Mouse (Mus musculus) intestine, embryonic 15.5 days (tissue): ENCODE measurements around the gene Rras2. TPM values are rescaled to one million over a fixed set of nuclear protein-coding genes. Genes with fewer than 3 reads are reported as not detected.

Experiments
- ATAC-seq: fragments of 200-750 bp; cut with Nextera tagmentation; 2 replicates; pipeline ENCODE4 v1.8.0; 2017; ENCODE audit warnings: moderate TSS enrichment, moderate library complexity
- H3K27ac ChIP-seq: fragments of 300-500 bp; sonication (generic); 2 replicates; pipeline ENCODE4 v1.5.1; 2015; ENCODE audit warnings: mild to moderate bottlenecking, inconsistent platforms
- H3K27me3 ChIP-seq: fragments of 300-500 bp; sonication (generic); replicated peaks from 2 replicates; pipeline ENCODE4 v1.6.1; 2015; ENCODE audit warnings: inconsistent platforms
- H3K36me3 ChIP-seq: fragments of 300-500 bp; sonication (generic); 2 replicates; pipeline ENCODE4 v1.6.1; 2015; ENCODE audit warnings: inconsistent platforms
- H3K4me1 ChIP-seq: fragments of 300-500 bp; sonication (generic); replicated peaks from 2 replicates; pipeline ENCODE4 v1.6.1; 2015; ENCODE audit warnings: inconsistent platforms
- H3K4me2 ChIP-seq: fragments of 300-500 bp; sonication (generic); replicated peaks from 2 replicates; pipeline ENCODE4 v1.6.1; 2015; ENCODE audit warnings: mild to moderate bottlenecking, inconsistent platforms
- H3K4me3 ChIP-seq: fragments of 300-500 bp; sonication (generic); replicated peaks from 2 replicates; pipeline ENCODE4 v1.5.1; 2015; ENCODE audit warnings: inconsistent platforms
- H3K9ac ChIP-seq: fragments of 300-500 bp; sonication (generic); 2 replicates; pipeline ENCODE4 v1.6.1; 2015; ENCODE audit warnings: inconsistent platforms
- H3K9me3 ChIP-seq: fragments of 300-500 bp; sonication (generic); 2 replicates; pipeline ENCODE4 v1.6.1; 2016; ENCODE audit warnings: inconsistent platforms
- WGBS: fragments of 180-500 bp; shearing (Covaris S2); methylation state at CpG from one replicate; pipeline ENCODE4 v1.1.7; 2015; 5-methylcytosine and 5-hydroxymethylcytosine counted together
- polyA plus RNA-seq: library from polyadenylated mRNA; unstranded; fragments of >200 nt; fragmentation: Nextera tagmentation; extraction: Ambion mirVana; gene quantifications from 2 replicates; pipeline ENCODE4 v1.2.1, GENCODE M21; 2015

Gene Rras2
- polyA plus RNA-seq, 1 experiment from 2014 or later, result 26.8 TPM

DNA sequence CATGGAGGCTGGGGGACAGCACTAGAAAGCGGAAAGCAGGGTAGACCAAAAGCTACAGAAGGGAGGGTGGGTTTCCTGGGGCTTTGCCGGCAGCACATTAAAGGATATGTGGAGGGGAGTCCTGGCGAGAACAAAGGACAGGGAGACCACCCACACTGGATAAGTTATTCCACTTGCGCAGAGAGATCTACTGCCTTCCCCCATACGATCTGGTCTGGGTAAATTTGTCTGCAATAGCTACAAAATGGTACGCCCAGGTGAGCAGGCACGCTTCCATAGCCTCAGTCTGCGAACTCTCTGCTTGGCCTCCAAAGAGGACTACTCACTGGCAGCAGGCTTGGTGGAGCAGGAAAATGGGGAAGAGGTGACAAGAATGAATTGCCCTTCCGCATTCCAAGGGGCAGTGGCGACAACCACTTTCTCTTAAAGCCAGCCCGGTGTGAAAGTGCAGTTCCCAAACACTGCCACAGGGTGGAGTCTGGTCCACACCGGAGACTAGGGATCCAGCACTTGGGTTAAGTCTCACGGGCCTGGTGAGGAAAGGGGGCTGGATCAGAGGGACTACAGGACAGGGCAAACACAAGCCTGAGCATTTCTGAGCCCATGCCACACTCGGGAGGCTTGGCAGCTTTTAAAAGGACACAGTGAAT is 50.9 kb downstream of the Rras2 start:
- ATAC-seq, result peak; percentile 78
- Histone ChIP-seq H3K27me3 (no peaks in the 10 kb centered on the region), H3K4me1 (peaks cover 30% of the 10 kb centered on the region), H3K9me3 (no peaks in the 10 kb centered on the region), H3K9ac (peak overlapping the region; percentile 20; the same call in 1 of the 2 replicates), H3K36me3 (no peaks in the 10 kb centered on the region), H3K4me3 (peak overlapping the region; percentile 17), H3K4me2 (peak overlapping the region; percentile 64), H3K27ac (no peak overlapping the region)
- WGBS, result 14% methylated on average over 14 of the region's 14 CpGs

DNA sequence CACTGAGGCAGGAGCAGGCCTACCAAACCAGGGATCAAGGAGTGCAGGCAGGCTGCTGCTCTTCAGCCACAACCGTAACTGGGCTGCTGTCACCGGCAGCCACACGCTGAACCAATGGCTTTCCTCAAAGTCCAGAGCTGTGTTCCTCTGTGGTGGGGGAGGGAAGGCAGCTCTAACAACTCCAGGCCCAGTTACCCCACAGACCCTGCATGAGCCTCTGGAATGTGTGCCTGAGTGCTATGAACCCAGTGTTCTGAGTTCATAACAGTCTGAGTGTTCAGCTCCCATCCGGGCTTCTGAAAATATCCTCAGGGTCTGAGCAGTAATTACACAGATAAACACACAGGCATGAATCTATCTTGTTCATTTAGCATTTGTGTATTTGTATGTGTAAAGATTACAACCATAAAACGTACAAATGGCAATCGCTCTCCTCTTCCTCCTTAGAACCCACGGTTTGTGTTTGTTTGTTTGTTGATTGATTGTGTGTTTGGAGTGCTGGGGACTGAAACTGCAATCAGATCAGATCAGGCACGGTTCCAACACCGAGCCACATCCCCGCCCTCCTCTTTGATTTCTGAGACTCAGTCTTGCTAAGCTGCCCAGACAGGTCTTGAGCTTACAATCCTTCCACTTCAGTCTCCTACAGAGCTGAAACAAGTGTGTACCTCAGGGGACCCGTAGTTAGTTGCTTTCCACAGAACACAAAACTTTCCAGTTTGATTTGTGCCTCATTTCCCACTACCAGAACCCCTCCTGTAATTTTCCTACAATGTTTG is 52.0 kb downstream of the Rras2 start:
- H3K27ac ChIP-seq, result no peak overlapping the region
- ATAC-seq, result no peak
- H3K4me1 ChIP-seq, result peaks cover 26% of the 10 kb centered on the region
- H3K4me2 ChIP-seq, result no peak overlapping the region
- H3K9ac ChIP-seq, result no peak overlapping the region
- no peaks in the 10 kb centered on the region for H3K9me3 ChIP-seq
- H3K36me3 ChIP-seq, result no peaks in the 10 kb centered on the region
- WGBS, result 43% methylated on average over 11 of the region's 11 CpGs
- no peak overlapping the region for H3K4me3 ChIP-seq
- H3K27me3 ChIP-seq, result no peaks in the 10 kb centered on the region

DNA sequence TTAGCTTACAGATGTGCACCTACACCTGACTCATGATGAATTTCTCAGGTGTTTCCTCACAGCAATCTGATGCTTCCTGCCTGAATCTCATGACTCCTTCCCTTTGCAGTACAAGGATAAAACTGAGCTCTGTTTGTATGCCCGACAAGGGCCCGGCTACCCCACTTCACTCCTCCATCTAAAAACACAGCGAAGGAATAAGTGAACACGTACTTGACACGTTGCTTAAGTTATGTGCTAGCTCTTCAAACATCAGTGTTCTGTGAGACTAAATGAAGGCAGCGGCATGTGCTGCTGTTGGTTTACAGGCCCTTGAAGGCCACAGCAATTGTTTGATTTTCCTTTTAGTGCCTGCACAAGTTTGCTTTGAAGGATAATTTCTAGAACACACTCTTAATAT is 53.6 kb downstream of the Rras2 start:
- Histone ChIP-seq H3K27ac (no peak overlapping the region), H3K27me3 (no peaks in the 10 kb centered on the region), H3K4me2 (no peak overlapping the region), H3K9ac (no peak overlapping the region), H3K4me3 (no peak overlapping the region), H3K9me3 (no peaks in the 10 kb centered on the region), H3K4me1 (peaks cover 20% of the 10 kb centered on the region), H3K36me3 (no peaks in the 10 kb centered on the region)
- ATAC-seq, result no peak
- 67% methylated on average over 6 of the region's 6 CpGs for WGBS

DNA sequence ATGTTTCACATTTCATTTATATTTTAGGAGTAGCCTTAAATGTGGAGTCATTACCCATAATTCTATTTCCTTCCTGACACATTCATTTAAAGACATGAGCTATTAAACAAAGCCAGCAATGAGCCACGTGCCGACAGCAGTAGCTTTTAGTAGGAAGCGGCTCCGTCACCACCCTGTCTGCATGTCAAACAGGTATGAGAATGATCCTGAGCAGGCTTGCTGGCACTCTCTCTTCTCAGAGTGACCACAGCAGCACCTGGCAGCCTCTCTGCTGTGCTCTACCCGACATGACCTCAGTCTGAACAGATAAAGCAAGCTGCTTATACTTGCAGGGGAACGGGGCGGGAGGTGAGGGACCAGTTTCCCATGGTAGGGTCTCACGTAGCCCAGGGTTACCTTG is 54.0 kb downstream of the Rras2 start:
- no peak overlapping the region for H3K4me2 ChIP-seq
- no peak overlapping the region for H3K27ac ChIP-seq
- 42% methylated on average over 8 of the region's 8 CpGs for WGBS
- H3K27me3 ChIP-seq, result no peaks in the 10 kb centered on the region
- H3K9ac ChIP-seq, result no peak overlapping the region
- no peaks in the 10 kb centered on the region for H3K9me3 ChIP-seq
- H3K4me3 ChIP-seq, result no peak overlapping the region
- H3K36me3 ChIP-seq, result no peaks in the 10 kb centered on the region
- peaks cover 20% of the 10 kb centered on the region for H3K4me1 ChIP-seq
- ATAC-seq, result no peak

DNA sequence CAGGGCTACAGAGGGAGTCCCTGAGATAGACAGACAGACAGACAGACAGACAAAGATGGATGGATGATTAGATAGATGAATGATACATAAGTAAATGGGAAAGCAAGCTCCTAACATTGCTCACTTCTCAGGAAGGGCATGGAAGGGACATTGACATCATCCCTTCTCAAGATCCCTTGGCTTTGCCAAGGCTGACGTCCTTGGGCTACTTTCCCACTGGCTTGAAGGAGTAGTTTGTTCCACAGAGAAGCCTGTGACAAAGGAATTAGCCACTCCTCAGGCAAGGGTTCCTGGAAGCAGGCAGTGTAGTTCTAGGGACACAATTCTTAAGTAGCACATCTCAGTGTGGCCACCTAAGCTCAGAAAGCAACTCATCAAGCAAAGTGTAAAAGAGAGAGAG is 55.1 kb downstream of the Rras2 start:
- WGBS, result 71% methylated on average over 1 of the region's 1 CpGs
- H3K9me3 ChIP-seq, result no peaks in the 10 kb centered on the region

DNA sequence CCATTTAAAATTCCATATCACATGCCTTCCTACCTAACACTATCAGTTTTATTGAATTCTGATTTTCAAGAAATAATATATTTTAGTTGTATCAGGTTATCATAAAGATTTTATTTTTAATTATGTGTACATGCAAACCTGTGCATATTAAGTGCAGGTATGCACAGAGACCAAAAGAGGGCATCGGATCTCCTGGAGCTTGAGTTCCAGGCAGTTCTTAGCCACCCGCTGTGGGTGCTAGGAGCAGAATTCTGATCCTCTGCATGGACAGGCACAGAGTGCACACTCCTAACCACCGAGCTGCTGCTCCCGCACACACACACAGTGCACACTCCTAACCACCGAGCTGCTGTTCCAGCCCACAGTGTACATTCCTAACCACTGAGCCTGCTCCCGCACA is 57.1 kb downstream of the Rras2 start:
- no peaks in the 10 kb centered on the region for H3K27me3 ChIP-seq
- ATAC-seq, result no peak
- no peak overlapping the region for H3K4me2 ChIP-seq
- H3K4me3 ChIP-seq, result no peak overlapping the region
- no peaks in the 10 kb centered on the region for H3K36me3 ChIP-seq
- no peak overlapping the region for H3K27ac ChIP-seq
- WGBS, result 96% methylated on average over 6 of the region's 6 CpGs
- no peaks in the 10 kb centered on the region for H3K9me3 ChIP-seq
- peaks cover 7% of the 10 kb centered on the region for H3K4me1 ChIP-seq
- no peak overlapping the region for H3K9ac ChIP-seq

More for the DNA sequence above, 55.1 kb downstream of the Rras2 start:
- H3K27me3 ChIP-seq, result no peaks in the 10 kb centered on the region
- H3K4me1 ChIP-seq, result peaks cover 20% of the 10 kb centered on the region
- H3K4me2 ChIP-seq, result no peak overlapping the region
- H3K9ac ChIP-seq, result no peak overlapping the region
- ATAC-seq, result no peak
- H3K4me3 ChIP-seq, result no peak overlapping the region
- no peak overlapping the region for H3K27ac ChIP-seq
- no peaks in the 10 kb centered on the region for H3K36me3 ChIP-seq

DNA sequence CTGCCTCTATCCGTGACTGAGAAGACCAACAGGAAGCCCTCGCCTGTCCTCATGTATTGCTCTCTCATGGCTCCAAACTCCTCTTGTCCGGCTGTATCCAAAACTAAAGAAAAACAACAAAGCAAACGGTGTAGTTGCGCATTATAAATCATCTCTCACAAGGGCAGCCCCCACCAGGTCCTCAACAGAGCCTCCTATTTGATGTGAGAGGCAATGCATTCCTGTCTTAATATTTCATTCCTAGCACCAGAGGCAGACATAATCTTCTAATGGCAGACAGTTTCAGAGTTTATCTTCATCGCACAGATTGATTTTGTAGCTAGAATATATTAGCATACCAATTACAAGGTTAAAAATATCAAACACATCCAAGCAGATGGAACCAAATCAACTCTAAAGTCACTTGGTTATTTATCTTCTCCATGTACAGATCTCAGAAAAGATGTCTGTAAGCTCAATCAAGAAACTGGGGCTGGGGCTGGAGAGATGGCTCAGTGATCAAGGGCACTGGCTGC is 58.6 kb downstream of the Rras2 start:
- no peaks in the 10 kb centered on the region for H3K36me3 ChIP-seq
- WGBS, result 81% methylated on average over 6 of the region's 6 CpGs
- H3K4me2 ChIP-seq, result no peak overlapping the region
- H3K4me1 ChIP-seq, result peaks cover 4% of the 10 kb centered on the region; the same call in 1 of the 2 replicates
- H3K27ac ChIP-seq, result no peak overlapping the region
- H3K9me3 ChIP-seq, result no peaks in the 10 kb centered on the region
- ATAC-seq, result no peak
- no peaks in the 10 kb centered on the region for H3K27me3 ChIP-seq
- H3K9ac ChIP-seq, result no peak overlapping the region
- H3K4me3 ChIP-seq, result no peak overlapping the region

DNA sequence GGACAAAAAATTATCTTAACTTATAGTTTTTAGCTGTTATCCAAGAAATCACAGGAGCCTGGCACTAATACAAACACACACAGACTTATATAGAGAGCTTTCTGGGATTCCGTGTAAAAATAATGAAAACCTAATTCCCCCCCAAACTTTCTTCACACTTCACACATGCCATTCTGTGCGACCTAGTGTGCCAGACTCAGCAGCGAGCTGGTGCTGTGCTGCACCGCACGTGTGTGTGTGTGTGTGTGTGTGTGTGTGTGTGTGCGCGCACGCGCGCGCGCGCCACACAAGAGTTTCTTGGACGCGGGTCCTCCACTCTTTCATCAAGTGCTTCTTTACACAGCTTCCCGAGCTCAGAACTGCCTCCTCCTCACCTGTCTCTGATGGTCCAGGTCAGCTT is 59.4 kb downstream of the Rras2 start:
- no peaks in the 10 kb centered on the region for H3K36me3 ChIP-seq
- no peaks in the 10 kb centered on the region for H3K27me3 ChIP-seq
- H3K4me1 ChIP-seq, result no peaks in the 10 kb centered on the region
- no peak overlapping the region for H3K4me3 ChIP-seq
- H3K9ac ChIP-seq, result no peak overlapping the region
- ATAC-seq, result no peak
- no peaks in the 10 kb centered on the region for H3K9me3 ChIP-seq
- H3K27ac ChIP-seq, result no peak overlapping the region
- no peak overlapping the region for H3K4me2 ChIP-seq
- WGBS, result 89% methylated on average over 16 of the region's 16 CpGs

DNA sequence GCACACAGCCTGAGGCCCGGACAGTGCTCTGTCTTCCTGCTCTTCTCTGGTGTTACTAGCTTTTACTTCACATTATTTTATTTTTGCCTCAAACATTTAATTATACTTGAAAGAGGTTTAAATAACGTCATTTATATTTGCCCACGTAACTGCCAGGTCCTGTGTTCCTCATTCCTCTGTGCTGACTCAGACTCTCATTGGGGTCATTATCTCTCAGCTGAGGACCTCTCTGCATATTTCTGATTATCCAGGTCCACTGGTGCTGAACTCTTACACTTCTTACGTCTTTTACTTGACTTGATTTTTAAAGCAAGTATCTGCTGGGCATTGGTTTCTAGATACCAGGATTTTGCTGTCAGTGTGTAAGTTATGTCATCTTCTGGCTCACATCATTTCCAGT is 63.9 kb downstream of the Rras2 start:
- no peaks in the 10 kb centered on the region; the same call in 1 of the 2 replicates for H3K4me1 ChIP-seq
- no peak overlapping the region for H3K4me2 ChIP-seq
- H3K27me3 ChIP-seq, result no peaks in the 10 kb centered on the region
- no peak overlapping the region for H3K9ac ChIP-seq
- 70% methylated on average over 4 of the region's 4 CpGs for WGBS
- H3K9me3 ChIP-seq, result no peaks in the 10 kb centered on the region
- no peaks in the 10 kb centered on the region; the same call in 1 of the 2 replicates for H3K36me3 ChIP-seq
- ATAC-seq, result no peak; the same call in 1 of the 2 replicates
- H3K4me3 ChIP-seq, result no peak overlapping the region
- no peak overlapping the region for H3K27ac ChIP-seq

DNA sequence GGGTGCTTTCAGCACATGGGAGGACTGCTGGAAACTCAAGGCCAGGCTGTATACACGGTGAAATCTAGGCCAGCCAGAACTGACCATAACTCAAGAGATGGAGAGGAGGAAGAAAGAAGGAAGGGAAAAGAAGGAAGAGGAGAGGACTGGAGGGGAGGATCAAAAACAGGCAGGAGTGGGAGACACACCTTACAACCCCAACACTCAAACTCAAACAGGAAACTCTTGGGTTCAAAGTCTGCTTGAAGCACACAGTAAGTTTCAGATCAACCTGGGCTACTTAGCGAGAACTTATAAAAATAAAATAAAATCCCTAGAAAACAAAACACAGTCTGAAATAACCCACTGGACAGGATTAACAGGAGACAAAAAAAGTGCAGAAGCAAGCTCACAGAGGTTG is 71.8 kb downstream of the Rras2 start:
- peak; percentile 64; the same call in 1 of the 2 replicates for ATAC-seq
- Histone ChIP-seq H3K36me3 (peaks cover 7% of the 10 kb centered on the region), H3K27me3 (no peaks in the 10 kb centered on the region), H3K4me1 (0 out of 2 replicates have a peak, but pooled peaks cover 2% of the 10 kb centered on the region), H3K27ac (no peak overlapping the region), H3K4me3 (no peak overlapping the region), H3K9me3 (no peaks in the 10 kb centered on the region), H3K4me2 (no peak overlapping the region), H3K9ac (no peak overlapping the region)
- 40% methylated on average over 2 of the region's 2 CpGs for WGBS

DNA sequence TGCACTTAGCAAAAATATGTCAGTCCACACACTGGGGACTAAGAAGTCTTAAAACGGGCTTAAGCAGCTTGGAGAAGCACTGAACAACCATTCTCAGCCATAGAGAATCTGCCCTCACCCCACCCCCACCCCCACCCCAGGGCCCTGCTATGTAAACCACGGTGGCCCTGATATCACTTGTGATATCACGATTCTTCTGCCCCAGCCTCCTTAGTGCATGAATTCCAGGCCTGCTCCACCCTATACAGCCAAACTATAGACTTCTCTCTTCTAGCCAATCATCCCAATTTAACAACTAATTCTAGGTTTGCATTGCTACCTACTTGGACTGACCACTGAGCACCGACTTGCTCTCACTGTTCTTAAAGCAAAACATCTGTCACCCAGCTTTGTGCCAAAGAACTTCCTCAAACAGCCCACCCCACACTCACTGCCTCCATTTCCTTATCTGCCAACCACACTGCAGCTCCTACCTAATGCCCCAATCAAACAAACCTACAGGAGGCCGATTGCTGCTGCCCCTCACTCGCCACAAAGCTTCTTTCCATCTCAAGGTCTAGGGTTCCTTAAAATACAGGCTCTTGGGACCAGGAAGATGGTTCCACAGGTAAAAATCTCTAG is 73.5 kb downstream of the Rras2 start:
- Histone ChIP-seq H3K4me2 (no peak overlapping the region), H3K36me3 (peaks cover 13% of the 10 kb centered on the region; the same call in 1 of the 2 replicates), H3K4me1 (0 out of 2 replicates have a peak, but pooled peaks cover 2% of the 10 kb centered on the region), H3K27me3 (no peaks in the 10 kb centered on the region), H3K9ac (no peak overlapping the region), H3K9me3 (no peaks in the 10 kb centered on the region), H3K4me3 (no peak overlapping the region), H3K27ac (no peak overlapping the region)
- peak; percentile 27; the same call in 1 of the 2 replicates for ATAC-seq
- 67% methylated on average over 6 of the region's 6 CpGs for WGBS
